In genomic region chr7:126928384-126929037, GRCm38 (mm10) we compare ENCODE assay signal across 8 mouse cellular contexts. TPM values are rescaled to one million over a fixed set of nuclear protein-coding genes. Genes with fewer than 3 reads are reported as not detected.
DNase-seq lines count a peak whose midpoint lies in the region; ATAC-seq lines count a peak whose summit lies in the region.

Gene Kctd13 (plus strand): TSS chr7:126928879.

- H3K27me3 ChIP-seq in embryonic facial prominence, embryonic 14.5 days (replicated peaks; ENCODE audit: control insufficient read depth, insufficient read depth, low read length): no peaks in the 10 kb centered on the region

- no peaks in the 10 kb centered on the region for H3K9me3 ChIP-seq in embryonic facial prominence, embryonic 14.5 days (ENCODE audit: control insufficient read depth, low read length)

- peak within 1 kb of the TSS; percentile 74 for H3K9ac ChIP-seq in embryonic facial prominence, embryonic 14.5 days (ENCODE audit: low read depth, low read length)

- ATAC-seq in embryonic facial prominence, embryonic 14.5 days (ENCODE audit: low read depth): peak; percentile 97
- peak; percentile 85 for ATAC-seq in monocyte, adult 5-6 weeks (replicated peaks; ENCODE audit: insufficient number of reproducible peaks, low FRiP score, low TSS enrichment, poor library complexity, severe bottlenecking)

- peaks cover 10% of the 10 kb centered on the region for H3K4me1 ChIP-seq in embryonic facial prominence, embryonic 14.5 days (ENCODE audit: control insufficient read depth, insufficient read depth, low read length)

- H3K4me3 ChIP-seq in embryonic facial prominence, embryonic 14.5 days (ENCODE audit: low read depth, low read length): peak within 1 kb of the TSS; percentile 63

- WGBS in embryonic facial prominence, embryonic 14.5 days: 3% methylated on average over 50 of the region's 56 CpGs

- H3K27ac ChIP-seq in embryonic facial prominence, embryonic 14.5 days (replicated peaks; ENCODE audit: low read depth, low read length): no peak within 1 kb of the TSS; the same call in 1 of the 2 replicates

- DNase-seq in 416B (ENCODE audit: low read depth) (peak; percentile 90), liver (peak; percentile 95)
- peak; percentile 83 to 90 for DNase-seq in adrenal gland, postnatal 4 days (ENCODE audit: low spot score in 2 of 2)
- peak; percentile 94 for DNase-seq in embryonic facial prominence, embryonic 14.5 days (ENCODE audit: low spot score)
- peak; percentile 91 for DNase-seq in heart, adult 8-10 months (ENCODE audit: low spot score)
- DNase-seq in kidney, adult 9 months: peak; percentile 93
- peak; percentile 93 to 97 for DNase-seq in spleen, postnatal 4 days (ENCODE audit: low spot score in 2 of 2)

- H3K36me3 ChIP-seq in embryonic facial prominence, embryonic 14.5 days (ENCODE audit: control insufficient read depth, insufficient read depth, low read length): peaks cover 24% of the 10 kb centered on the region

- H3K4me2 ChIP-seq in embryonic facial prominence, embryonic 14.5 days (ENCODE audit: low read depth, low read length): peak within 1 kb of the TSS; percentile 91

RNA-seq across cellular contexts. Expression of gene Kctd13, which starts in this region (rescaled TPM):
- total RNA-seq in adrenal gland, postnatal 4 days (2021): 10 to 100 TPM; 27.3 to 28.5 TPM
- polyA plus RNA-seq in embryonic facial prominence, embryonic 14.5 days (2014; fragmentation: Nextera tagmentation; extraction: Ambion mirVana): 13.7 and 16.8 TPM in 2 replicates
- 1 to 10 TPM; 6.6 to 9.3 (median 7.3) TPM for total RNA-seq in heart, adult 8-10 months (2022)
- total RNA-seq in monocyte, adult 5-6 weeks (2017): 7.9 to 31.1 TPM (median 16.9 TPM) in 3 replicates
